8 mouse cellular contexts compared by ENCODE assay signal in the genomic region with DNA sequence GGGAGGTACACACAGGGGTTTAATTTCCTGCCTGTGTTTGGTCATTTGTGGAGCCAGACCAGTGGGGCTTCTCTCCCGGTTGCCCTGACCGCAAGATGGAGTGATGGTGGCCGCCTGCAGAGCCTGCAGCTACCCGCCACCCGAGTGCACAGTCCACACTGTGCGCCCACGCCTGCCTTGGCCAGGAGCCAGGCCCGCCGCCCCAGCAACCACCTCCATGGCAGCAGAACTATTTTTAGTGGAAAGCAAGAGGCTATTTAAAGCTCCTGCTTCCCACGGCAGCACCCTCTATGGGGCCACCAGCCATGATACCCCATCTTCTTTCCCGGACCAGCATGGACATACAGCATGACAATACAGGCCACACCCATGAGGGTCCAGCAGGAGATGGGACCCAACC. TPM values are rescaled to one million over a fixed set of nuclear protein-coding genes. Genes with fewer than 3 reads are reported as not detected.
DNase-seq lines count a peak whose midpoint lies in the region; ATAC-seq and TF ChIP-seq lines count a peak whose summit lies in the region.

No protein-coding gene starts in this region.

- no peaks in the 10 kb centered on the region for H3K27me3 ChIP-seq in kidney, adult 2 months (replicated peaks; ENCODE audit: control insufficient read depth, insufficient read depth, low read length)

- H3K36me3 ChIP-seq in kidney, adult 2 months (ENCODE audit: control insufficient read depth, insufficient read depth, low read length), result no peaks in the 10 kb centered on the region

- WGBS in kidney, adult 2 months, result 35% methylated on average over 11 of the region's 11 CpGs

- no peak for TF ChIP-seq POLR2A in kidney, adult 2 months (IDR thresholded peaks at IDR 0.05; ENCODE audit: low read depth, low read length)

- peak; percentile 9 for DNase-seq in kidney, adult 2 months
- DNase-seq in kidney, adult 18-20 months, result no peak
- DNase-seq in cerebellum, adult 11 months, result peak; percentile 66
- peak; percentile 81 for DNase-seq in frontal cortex, postnatal 14 days (ENCODE audit: low spot score in 2 of 2)
- DNase-seq in layer of hippocampus, adult 8-10 months (ENCODE audit: low spot score in 2 of 2), result peak; percentile 82 to 85
- peak; percentile 63 for DNase-seq in skeletal muscle tissue, adult 2 months (ENCODE audit: low read depth, low spot score)

- no peak overlapping the region for H3K4me3 ChIP-seq in kidney, adult 2 months (ENCODE audit: insufficient read depth, low read depth, low read length)

- no peak overlapping the region for H3K27ac ChIP-seq in kidney, adult 2 months (ENCODE audit: insufficient read depth, low read depth, low read length)

- no peak for TF ChIP-seq CTCF in kidney, adult 2 months (conservative IDR thresholded peaks at IDR 0.05; ENCODE audit: insufficient read depth, insufficient read length, low read depth, low read length)

- 0 out of 2 replicates have a peak, but pooled peaks cover 7% of the 10 kb centered on the region for H3K4me1 ChIP-seq in kidney, adult 2 months (ENCODE audit: control insufficient read depth, insufficient read depth, low read length)

- no peak for ATAC-seq in erythroid progenitor cell, adult 5-6 weeks (replicated peaks; ENCODE audit: low FRiP score, poor library complexity, severe bottlenecking)
- no peak for ATAC-seq in granulocyte monocyte progenitor cell, adult 5-6 weeks (replicated peaks; ENCODE audit: poor library complexity, severe bottlenecking)

RNA-seq across cellular contexts. Expression of a gene that starts 5.3 kb away (rescaled TPM):
- polyA plus RNA-seq in kidney, adult 2 months (2012; rRNA removed), result 28.9 and 44.7 TPM in 2 replicates
- total RNA-seq in layer of hippocampus, adult 8-10 months (2022), result 10 to 100 TPM; 60.7 to 90.9 (median 69.7) TPM
- total RNA-seq in erythroid progenitor cell, adult 5-6 weeks (2015; ENCODE audit: low replicate concordance), result 1.4 TPM in 1 of 2 replicates, not detected in the other
- total RNA-seq in erythroid progenitor cell, adult 5-6 weeks (2017; ENCODE audit: low replicate concordance), result 2.2 TPM in 1 of 2 replicates, not detected in the other
- 9.7 and 11.4 TPM in 2 replicates for total RNA-seq in granulocyte monocyte progenitor cell, adult 5-6 weeks (2014; fragmentation: Nextera tagmentation)
- 2.3 and 3.6 TPM in 2 replicates for total RNA-seq in granulocyte monocyte progenitor cell, adult 5-6 weeks (2017)

RNA-seq across cellular contexts. Expression of a gene that starts 11.9 kb away (rescaled TPM):
- polyA plus RNA-seq in kidney, adult 2 months (2012; rRNA removed), result not detected in 2 replicates
- not detected for total RNA-seq in layer of hippocampus, adult 8-10 months (2022)
- not detected in 2 replicates for total RNA-seq in erythroid progenitor cell, adult 5-6 weeks (2015; ENCODE audit: low replicate concordance)
- not detected in 2 replicates for total RNA-seq in erythroid progenitor cell, adult 5-6 weeks (2017; ENCODE audit: low replicate concordance)
- total RNA-seq in granulocyte monocyte progenitor cell, adult 5-6 weeks (2014; fragmentation: Nextera tagmentation), result not detected in 2 replicates
- not detected in 2 replicates for total RNA-seq in granulocyte monocyte progenitor cell, adult 5-6 weeks (2017)

RNA-seq across cellular contexts. Expression of a gene that starts 18.9 kb away (rescaled TPM):
- polyA plus RNA-seq in kidney, adult 2 months (2012; rRNA removed), result 39.3 and 39.4 TPM in 2 replicates
- 10 to 100 TPM; 55.2 to 69.1 (median 57.6) TPM for total RNA-seq in layer of hippocampus, adult 8-10 months (2022)
- 51.2 and 52.4 TPM in 2 replicates for total RNA-seq in erythroid progenitor cell, adult 5-6 weeks (2015; ENCODE audit: low replicate concordance)
- total RNA-seq in erythroid progenitor cell, adult 5-6 weeks (2017; ENCODE audit: low replicate concordance), result 20.2 and 30.0 TPM in 2 replicates
- total RNA-seq in granulocyte monocyte progenitor cell, adult 5-6 weeks (2014; fragmentation: Nextera tagmentation), result 153 and 177 TPM in 2 replicates
- 99.7 and 109 TPM in 2 replicates for total RNA-seq in granulocyte monocyte progenitor cell, adult 5-6 weeks (2017)

RNA-seq across cellular contexts. Expression of a gene that starts 18.9 kb away (rescaled TPM):
- polyA plus RNA-seq in kidney, adult 2 months (2012; rRNA removed), result 29.7 and 38.5 TPM in 2 replicates
- total RNA-seq in layer of hippocampus, adult 8-10 months (2022), result 10 to 100 TPM; 70.8 to 97.7 (median 84.0) TPM
- total RNA-seq in erythroid progenitor cell, adult 5-6 weeks (2015; ENCODE audit: low replicate concordance), result 144 and 145 TPM in 2 replicates
- 76.8 and 133 TPM in 2 replicates for total RNA-seq in erythroid progenitor cell, adult 5-6 weeks (2017; ENCODE audit: low replicate concordance)
- 485 and 506 TPM in 2 replicates for total RNA-seq in granulocyte monocyte progenitor cell, adult 5-6 weeks (2014; fragmentation: Nextera tagmentation)
- total RNA-seq in granulocyte monocyte progenitor cell, adult 5-6 weeks (2017), result 446 and 556 TPM in 2 replicates

RNA-seq across cellular contexts. Expression of a gene that starts 28.5 kb away (rescaled TPM):
- polyA plus RNA-seq in kidney, adult 2 months (2012; rRNA removed), result not detected in 2 replicates
- total RNA-seq in layer of hippocampus, adult 8-10 months (2022), result not detected
- not detected in 2 replicates for total RNA-seq in erythroid progenitor cell, adult 5-6 weeks (2015; ENCODE audit: low replicate concordance)
- total RNA-seq in erythroid progenitor cell, adult 5-6 weeks (2017; ENCODE audit: low replicate concordance), result 4.1 TPM in 1 of 2 replicates, not detected in the other
- total RNA-seq in granulocyte monocyte progenitor cell, adult 5-6 weeks (2014; fragmentation: Nextera tagmentation), result 2.1 TPM in 1 of 2 replicates, not detected in the other
- total RNA-seq in granulocyte monocyte progenitor cell, adult 5-6 weeks (2017), result not detected in 2 replicates

Comparison
In these comparisons a context has a peak if more than half of its experiments do, and no peak if none do; other contexts are left out.
1. RNA of a gene that starts 5.3 kb away (total RNA-seq): 60.7 to 90.9 TPM in layer of hippocampus, adult 8-10 months; 2.3 to 11.4 TPM in granulocyte monocyte progenitor cell, adult 5-6 weeks and 1.4 to 2.2 TPM in erythroid progenitor cell, adult 5-6 weeks; every median in the first group is over 4 times any median in the second.